Mouse (Mus musculus) heart, adult 2 months (tissue): ENCODE measurements at regions not wholly inside any gene's neighbourhood (a gene's known extent, or its start where the extent isn't known, plus 50 kb on each side); places are given as distances from the start of the nearest gene placed in this dataset.

ENCODE experiments used
- DNase-seq, 2 experiments: peaks; one replicate each; pipeline ENCODE4 v3.0.0; 2021
- H3K27ac ChIP-seq: fragments of 200-600 bp; 2 replicates; pipeline ENCODE4 v1.8.1; 2022
- H3K27me3 ChIP-seq: fragments of 200-500 bp; 2 replicates; pipeline ENCODE4 v1.6.1; 2012; ENCODE audit warnings: mild to moderate bottlenecking, low read length, inconsistent platforms, mixed read lengths; ENCODE audit not compliant: control insufficient read depth, insufficient read depth
- H3K36me3 ChIP-seq: fragments of 200-500 bp; 2 replicates; pipeline ENCODE4 v1.6.1; 2012; ENCODE audit warnings: low read length, inconsistent platforms; ENCODE audit not compliant: control insufficient read depth, insufficient read depth
- H3K4me1 ChIP-seq: fragments of 200-500 bp; 2 replicates; pipeline ENCODE4 v1.6.1; 2011; ENCODE audit warnings: low read length; ENCODE audit not compliant: control insufficient read depth, insufficient read depth
- H3K4me3 ChIP-seq: fragments of 200-600 bp; 2 replicates; pipeline ENCODE4 v1.8.1; 2022
- H3K79me2 ChIP-seq: fragments of 200-500 bp; replicated peaks from 2 replicates; pipeline ENCODE4 v1.6.1; 2012; ENCODE audit warnings: mild to moderate bottlenecking, inconsistent platforms, low read length, moderate library complexity, mixed read lengths; ENCODE audit not compliant: control insufficient read depth, insufficient read depth
- H3K9ac ChIP-seq: fragments of 200-500 bp; 2 replicates; pipeline ENCODE4 v1.6.1; 2012; ENCODE audit warnings: low read depth, mild to moderate bottlenecking, control low read depth, inconsistent platforms, low read length, mixed read lengths
- CTCF ChIP-seq: fragments of 200-600 bp; IDR thresholded peaks from 2 replicates; pipeline ENCODE4 v1.8.1; 2022; ENCODE audit warnings: antibody characterized with exemption, mild to moderate bottlenecking, moderate library complexity
- EP300 ChIP-seq: fragments of 200-500 bp; IDR thresholded peaks from 2 replicates; pipeline ENCODE4 v1.6.1; 2011; ENCODE audit warnings: low read depth, low read length, control low read depth; ENCODE audit not compliant: insufficient read depth
- POLR2A ChIP-seq: fragments of 200-500 bp; IDR thresholded peaks from 2 replicates; pipeline ENCODE4 v1.6.1; 2011; ENCODE audit warnings: mild to moderate bottlenecking, low read depth, low read length, control low read depth; ENCODE audit not compliant: insufficient read depth
- WGBS: fragments of 180-500 bp; shearing (Covaris S2); methylation state at CpG from one replicate; pipeline ENCODE4 v1.1.7; 2018; 5-methylcytosine and 5-hydroxymethylcytosine counted together
- intact Hi-C: fragments of 180-260 bp; cut with DNase I; formaldehyde crosslinking; loops from one replicate; pipeline ENCODE4 v1.15.1; 2025

DNA sequence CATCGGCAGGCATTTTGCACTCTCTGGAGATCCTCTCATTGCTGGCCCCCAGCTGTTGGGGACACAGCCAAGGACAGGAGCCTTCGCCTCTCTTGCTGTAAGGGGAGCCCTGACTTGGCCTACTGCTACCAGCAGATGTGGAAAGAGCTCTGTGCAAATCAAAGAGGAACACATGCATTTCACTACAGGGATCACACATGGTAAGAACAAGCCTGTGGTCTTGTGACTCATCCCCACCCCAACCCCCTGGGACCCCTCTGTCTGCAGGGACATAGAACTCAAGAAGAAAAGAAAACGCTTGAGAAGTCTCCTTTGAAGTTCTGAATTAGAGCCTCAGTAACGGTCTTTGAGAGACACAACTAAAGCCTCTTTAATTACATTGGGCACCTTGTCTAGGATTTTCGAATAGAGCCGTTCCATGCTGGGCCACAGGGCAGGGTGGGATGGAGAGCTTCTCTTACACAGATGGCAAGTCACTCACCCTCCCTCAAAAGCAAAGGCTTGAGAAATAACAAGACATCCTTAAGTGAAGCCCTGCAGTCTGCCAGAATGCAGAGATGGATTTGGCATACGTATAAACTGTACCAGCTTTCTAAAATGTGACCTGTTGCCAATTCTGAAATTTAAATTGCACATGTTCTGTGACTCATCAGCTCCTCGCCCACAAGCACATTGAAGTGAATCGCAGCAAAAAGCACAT lies 92.8 kb downstream of the Aipl1 start:
- 57% methylated on average over 9 of the region's 9 CpGs for WGBS
- no peak for DNase-seq

DNA sequence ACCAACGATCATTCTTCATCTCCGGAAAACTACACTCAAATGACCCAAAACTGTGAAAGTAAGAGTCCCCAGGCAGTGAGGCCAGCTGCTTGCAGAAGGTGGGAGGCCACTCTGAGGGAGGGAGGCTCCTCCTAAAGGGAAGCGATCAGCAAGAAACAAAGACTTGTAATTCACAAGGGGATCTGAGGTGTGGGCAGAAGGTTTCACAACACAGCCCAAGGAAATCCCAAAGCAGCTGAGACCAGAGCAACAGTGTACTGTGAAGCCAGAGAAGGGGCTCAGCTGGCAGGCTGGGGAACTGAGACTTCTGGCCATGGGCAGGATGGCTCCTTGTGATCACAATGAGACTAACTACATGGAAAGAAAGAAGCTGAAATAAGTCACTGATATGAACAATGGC lies 93.8 kb downstream of the Aipl1 start:
- H3K79me2 ChIP-seq: no peaks in the 10 kb centered on the region
- 37% methylated on average over 3 of the region's 3 CpGs for WGBS
- no peaks in the 10 kb centered on the region for H3K27me3 ChIP-seq
- TF ChIP-seq CTCF (no peak), EP300 (no peak), POLR2A (no peak)
- no peaks in the 10 kb centered on the region for H3K4me1 ChIP-seq
- intact Hi-C loops: no loop called here
- H3K9ac ChIP-seq: no peak overlapping the region
- no peak for DNase-seq
- H3K36me3 ChIP-seq: no peaks in the 10 kb centered on the region
- no peak overlapping the region for H3K4me3 ChIP-seq
- H3K27ac ChIP-seq: no peak overlapping the region

More for the DNA sequence above, 92.8 kb downstream of the Aipl1 start:
- no peak overlapping the region for H3K27ac ChIP-seq
- H3K27me3 ChIP-seq: no peaks in the 10 kb centered on the region
- TF ChIP-seq CTCF: no peak
- no peak for TF ChIP-seq POLR2A
- TF ChIP-seq EP300: no peak
- H3K4me3 ChIP-seq: no peak overlapping the region
- intact Hi-C loops: no loop called here
- H3K9ac ChIP-seq: no peak overlapping the region
- H3K79me2 ChIP-seq: no peaks in the 10 kb centered on the region
- no peaks in the 10 kb centered on the region for H3K4me1 ChIP-seq
- H3K36me3 ChIP-seq: no peaks in the 10 kb centered on the region

DNA sequence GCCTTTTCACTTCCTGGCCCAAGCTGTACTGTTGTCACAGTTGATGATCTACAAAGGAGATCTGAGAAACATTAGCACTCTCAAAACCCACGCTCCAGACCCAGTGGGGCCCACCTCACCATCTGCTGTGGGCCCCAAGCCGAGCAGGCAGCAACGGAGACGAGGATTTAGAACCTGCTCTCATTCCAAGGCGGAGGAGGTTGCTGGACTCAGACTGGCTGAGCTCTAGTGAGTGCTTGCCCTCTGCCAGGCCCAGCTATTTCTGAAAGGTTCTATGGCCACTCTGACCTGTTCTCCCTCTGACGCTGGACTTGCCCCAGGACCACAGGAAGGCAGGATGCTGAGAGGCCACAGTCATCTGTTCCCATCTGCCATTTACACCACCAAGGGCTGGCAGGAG lies 98.2 kb downstream of the Aipl1 start:
- WGBS: 67% methylated on average over 6 of the region's 6 CpGs
- DNase-seq: no peak
- no peak overlapping the region for H3K4me3 ChIP-seq
- no peaks in the 10 kb centered on the region for H3K79me2 ChIP-seq
- intact Hi-C loops: no loop called here
- H3K27ac ChIP-seq: no peak overlapping the region
- no peaks in the 10 kb centered on the region for H3K4me1 ChIP-seq
- TF ChIP-seq EP300 (no peak), CTCF (no peak), POLR2A (no peak)
- H3K9ac ChIP-seq: no peak overlapping the region
- H3K27me3 ChIP-seq: no peaks in the 10 kb centered on the region
- no peaks in the 10 kb centered on the region for H3K36me3 ChIP-seq

DNA sequence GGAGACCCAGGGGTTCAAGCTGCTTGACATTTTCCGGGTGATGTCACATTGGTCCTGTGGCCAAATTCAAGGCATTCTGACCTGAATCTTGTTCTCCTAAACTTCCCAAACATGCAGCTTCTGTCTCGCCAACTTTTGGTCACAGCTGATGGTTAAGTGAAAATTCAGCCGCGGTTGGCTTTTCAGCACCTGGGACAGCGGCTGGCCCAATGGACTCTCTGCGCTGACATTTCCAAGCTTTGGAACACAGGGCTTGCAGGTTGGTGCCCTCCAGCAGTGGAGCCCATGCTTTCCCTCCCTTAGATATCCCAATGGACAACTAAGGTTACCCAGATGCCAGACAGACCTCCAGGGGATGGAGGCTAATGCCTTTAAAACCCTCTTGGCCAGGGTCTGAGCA lies 100.2 kb downstream of the Aipl1 start:
- Histone ChIP-seq H3K27me3 (no peaks in the 10 kb centered on the region), H3K4me3 (no peak overlapping the region), H3K9ac (no peak overlapping the region), H3K36me3 (no peaks in the 10 kb centered on the region), H3K79me2 (no peaks in the 10 kb centered on the region), H3K27ac (no peak overlapping the region), H3K4me1 (no peaks in the 10 kb centered on the region)
- intact Hi-C loops: no loop called here
- WGBS: 35% methylated on average over 6 of the region's 6 CpGs
- TF ChIP-seq POLR2A (no peak), EP300 (no peak), CTCF (no peak)
- DNase-seq: no peak

DNA sequence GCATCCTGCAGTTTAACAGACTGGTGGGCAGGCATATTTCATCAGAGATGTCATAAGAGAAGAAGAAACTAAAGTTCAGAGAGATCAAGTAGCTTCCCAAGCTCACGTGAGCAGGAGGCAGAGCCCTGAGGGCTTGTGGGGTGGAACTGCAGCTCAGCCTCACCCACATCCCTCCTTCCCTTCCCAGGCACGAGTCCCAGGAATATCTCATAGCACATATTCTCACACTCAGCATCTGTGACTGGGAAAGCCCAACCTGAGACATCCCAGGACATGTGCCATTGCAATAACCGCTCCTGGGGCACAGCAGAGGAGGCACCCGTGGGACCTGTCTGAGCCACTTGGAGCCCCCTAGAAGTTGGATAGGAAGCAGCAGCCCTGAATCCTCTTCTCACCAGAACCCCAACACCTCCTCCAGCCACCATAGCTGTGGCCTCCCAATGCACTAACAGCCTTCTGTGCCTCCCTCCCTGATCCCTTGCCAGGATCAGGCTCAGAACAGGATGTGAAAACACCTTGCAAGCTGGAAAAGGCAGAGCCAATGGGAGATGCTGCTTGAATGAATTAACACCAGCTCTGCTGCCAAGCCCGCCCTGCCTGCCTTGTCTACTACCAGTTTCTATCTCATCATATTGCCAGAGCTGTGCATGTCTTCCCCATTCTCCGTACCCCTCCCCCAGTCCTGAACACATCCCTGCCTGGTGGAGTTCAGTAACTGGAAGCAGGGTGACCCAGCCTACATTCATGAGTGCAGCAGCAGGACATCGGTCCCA lies 107.4 kb downstream of the Aipl1 start:
- TF ChIP-seq EP300 (no peak), POLR2A (no peak), CTCF (no peak)

DNA sequence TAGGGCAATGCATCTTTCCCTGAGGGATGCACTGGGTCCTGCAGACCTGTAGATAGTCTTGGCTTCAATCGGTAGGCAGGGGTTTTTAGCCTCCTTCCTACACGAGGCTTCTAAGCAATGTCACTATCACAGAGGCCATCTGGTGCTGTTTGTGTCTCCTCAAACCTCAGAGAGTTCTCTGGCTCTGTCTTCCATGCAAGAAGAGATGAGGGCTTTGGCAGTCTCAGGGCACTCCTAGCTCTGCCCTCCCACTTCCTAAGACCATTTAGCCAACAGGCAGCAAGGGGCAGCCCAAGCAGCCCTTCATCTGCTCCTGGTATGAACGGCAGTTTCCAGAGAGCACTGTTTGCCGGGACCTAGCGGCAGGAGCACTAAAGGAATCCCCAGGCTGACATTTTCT lies 122.6 kb downstream of the Aipl1 start:
- Histone ChIP-seq H3K4me3 (no peak overlapping the region), H3K4me1 (no peaks in the 10 kb centered on the region), H3K9ac (no peak overlapping the region), H3K79me2 (no peaks in the 10 kb centered on the region), H3K36me3 (no peaks in the 10 kb centered on the region), H3K27me3 (no peaks in the 10 kb centered on the region), H3K27ac (no peak overlapping the region)
- WGBS: 61% methylated on average over 5 of the region's 5 CpGs
- TF ChIP-seq POLR2A: no peak
- TF ChIP-seq EP300: no peak
- no peak for TF ChIP-seq CTCF
- intact Hi-C loops: no loop called here
- DNase-seq: no peak

More for the DNA sequence above, 107.4 kb downstream of the Aipl1 start:
- Histone ChIP-seq H3K36me3 (no peaks in the 10 kb centered on the region), H3K27me3 (no peaks in the 10 kb centered on the region), H3K27ac (no peak overlapping the region), H3K79me2 (no peaks in the 10 kb centered on the region), H3K9ac (no peak overlapping the region), H3K4me1 (no peaks in the 10 kb centered on the region), H3K4me3 (no peak overlapping the region)
- no peak for DNase-seq
- intact Hi-C loops: no loop called here
- WGBS: 66% methylated on average over 7 of the region's 7 CpGs
